Mouse (Mus musculus): ENCODE data around the gene Jph2.
"Not testable (repeated sequence)": the region's sequence is repeated elsewhere in the genome, so short reads cannot be mapped to it uniquely, and the experiment has no call there.

Gene Jph2

GRCm38 (mm10) chr2:163411344-163411743 is 13.6 kb upstream of the Jph2 start:
- DNase-seq (ENCODE audit: low spot score in 2 of 2) = not testable (repeated sequence)

- no peak for DNase-seq (ENCODE audit: low spot score in 2 of 2)
These were observed 12.4 kb upstream of the Jph2 start for GRCm38 (mm10) chr2:163410211-163410610.

DNA sequence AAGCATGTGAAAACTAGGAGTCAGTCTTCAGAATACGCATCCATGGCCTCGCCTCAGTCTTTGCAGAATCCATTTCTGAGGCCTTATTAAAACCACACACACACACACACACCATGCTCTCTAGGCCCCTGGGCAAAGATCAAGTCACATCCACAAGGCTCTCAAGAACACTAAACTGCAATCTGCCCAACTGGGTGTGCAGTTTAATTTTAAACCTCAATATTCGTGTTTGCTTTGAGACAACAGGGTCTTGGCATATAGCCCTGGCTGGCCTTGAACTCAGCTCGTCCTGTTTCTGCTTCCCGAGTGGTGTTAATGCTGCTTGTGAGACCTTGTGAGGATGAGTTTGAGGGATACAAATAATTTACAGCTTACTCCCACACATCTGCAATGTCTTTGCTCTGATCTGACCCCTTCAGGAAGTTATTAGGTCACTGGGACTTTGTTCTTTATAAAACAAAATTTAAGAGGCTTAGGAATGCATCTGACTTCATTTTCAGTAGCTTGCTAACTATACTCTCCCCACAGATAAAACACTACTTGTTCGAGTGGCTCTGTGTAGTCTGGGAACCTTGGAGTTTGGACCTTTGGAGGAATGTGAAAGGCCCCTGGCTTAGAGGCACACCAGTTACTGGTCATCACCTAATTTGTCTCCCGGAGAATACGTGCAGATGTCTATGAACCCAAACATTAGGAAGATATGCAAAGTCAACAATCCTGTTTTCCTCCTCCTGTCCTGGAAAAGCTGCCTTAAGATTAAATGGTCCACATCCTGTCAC is 6.4 kb upstream of the Jph2 start:
- DNase-seq (ENCODE audit: low spot score in 2 of 2) = no peak

DNA sequence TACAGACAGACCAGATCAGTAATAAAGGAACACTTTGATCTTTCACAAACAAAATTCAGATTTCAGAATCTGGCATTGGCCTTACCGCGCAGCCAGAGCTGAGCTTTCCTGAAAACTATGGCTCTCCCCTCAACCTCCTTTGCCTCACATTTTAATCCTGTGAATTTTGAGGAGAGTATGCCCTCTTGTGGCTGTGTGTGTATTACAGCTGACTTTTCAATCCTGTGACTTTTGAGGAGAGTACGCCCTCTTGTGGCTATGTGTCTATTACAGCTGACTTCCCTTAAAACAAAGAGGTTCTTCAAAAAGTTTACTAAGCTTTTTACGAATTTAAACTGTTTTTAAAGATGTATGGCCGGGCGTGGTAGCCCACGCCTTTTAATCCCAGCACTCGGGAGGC is 3.4 kb upstream of the Jph2 start:
- DNase-seq (ENCODE audit: low spot score in 2 of 2) = peak; percentile 54 to 64

DNA sequence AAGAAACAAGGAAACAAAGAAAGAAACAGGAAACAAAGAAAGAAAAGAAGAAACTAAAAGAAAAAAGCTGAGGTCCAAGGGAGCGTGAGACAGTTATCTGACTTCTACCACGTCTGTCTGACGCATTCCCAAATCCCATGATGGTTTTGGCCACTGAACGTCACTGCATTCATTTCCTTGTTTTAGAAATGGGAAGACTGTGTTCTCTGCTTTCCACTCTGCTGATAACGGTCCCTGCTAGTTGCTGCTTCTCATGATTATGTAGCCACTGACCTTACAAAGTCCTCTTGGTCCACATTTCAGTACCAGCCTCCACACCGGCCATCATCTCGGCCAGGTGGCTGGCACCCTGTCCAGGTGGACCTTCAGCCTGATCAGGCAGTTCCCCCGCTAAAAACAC is 1.4 kb upstream of the Jph2 start:
- DNase-seq (ENCODE audit: low spot score in 2 of 2) = no peak

- DNase-seq (ENCODE audit: low spot score in 2 of 2) = no peak
These were observed 977 bp upstream of the Jph2 start for GRCm38 (mm10) chr2:163398770-163399169.

DNA sequence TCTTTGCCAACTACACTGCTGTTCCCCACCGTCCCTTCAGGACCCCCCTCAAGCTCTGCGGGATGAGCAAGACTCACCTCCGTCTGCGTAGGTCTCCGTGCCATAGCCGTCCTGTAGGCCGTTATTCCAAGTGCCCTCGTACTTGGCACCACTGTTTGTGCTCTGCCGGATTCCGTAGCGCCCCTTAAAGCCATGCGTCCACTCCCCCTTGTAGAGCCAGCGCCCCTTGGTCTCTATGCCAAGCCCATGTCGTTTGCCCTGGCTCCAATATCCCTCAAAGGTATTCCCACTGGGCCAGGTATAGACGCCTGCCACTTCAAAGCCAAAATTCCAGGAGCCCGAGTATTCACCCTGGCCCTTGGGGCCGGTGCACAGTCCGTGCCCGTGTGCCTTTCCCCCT is 722 bp downstream of the Jph2 start:
- DNase-seq (ENCODE audit: low spot score in 2 of 2) = no peak

DNA sequence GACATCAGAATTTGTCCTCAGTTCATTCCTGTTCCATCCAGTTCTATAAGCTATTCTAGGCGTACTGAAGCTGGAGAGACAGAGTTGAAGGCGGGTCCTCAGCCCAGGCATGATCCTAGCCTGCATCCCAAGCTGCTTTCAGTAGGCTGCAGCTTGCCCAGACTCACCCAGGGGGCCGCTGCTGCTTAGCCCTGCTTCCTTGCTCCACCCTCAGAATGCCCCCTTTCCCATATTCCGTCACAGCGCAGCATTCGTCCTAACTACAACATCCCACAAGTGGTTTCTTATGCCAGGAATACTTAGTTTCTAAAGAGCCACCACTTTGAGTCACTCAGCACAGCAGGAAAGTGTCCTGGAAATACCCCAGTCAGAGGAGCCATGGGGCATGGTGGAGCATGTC is 2.8 kb downstream of the Jph2 start:
- no peak for DNase-seq (ENCODE audit: low spot score in 2 of 2)

DNA sequence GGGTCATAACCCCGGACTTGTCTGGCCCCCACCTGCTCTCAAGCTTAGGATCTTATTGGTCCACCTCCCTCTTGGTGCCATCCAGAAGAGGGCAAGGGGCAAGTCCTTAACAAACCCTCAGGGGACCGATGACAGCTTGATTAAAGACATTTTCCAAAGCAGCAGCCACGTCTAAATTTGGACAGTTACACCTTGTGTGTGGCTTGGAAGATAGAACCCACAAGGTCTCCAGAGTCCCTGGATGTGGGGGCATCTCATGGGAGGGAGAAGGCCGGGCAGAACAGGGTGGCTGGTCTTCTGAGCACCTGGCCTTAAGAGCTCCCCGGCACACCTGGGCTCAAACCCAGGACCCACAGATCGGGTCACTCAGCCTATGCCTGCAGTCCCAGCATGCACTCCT is 3.8 kb downstream of the Jph2 start:
- no peak for DNase-seq (ENCODE audit: low spot score in 2 of 2)

DNA sequence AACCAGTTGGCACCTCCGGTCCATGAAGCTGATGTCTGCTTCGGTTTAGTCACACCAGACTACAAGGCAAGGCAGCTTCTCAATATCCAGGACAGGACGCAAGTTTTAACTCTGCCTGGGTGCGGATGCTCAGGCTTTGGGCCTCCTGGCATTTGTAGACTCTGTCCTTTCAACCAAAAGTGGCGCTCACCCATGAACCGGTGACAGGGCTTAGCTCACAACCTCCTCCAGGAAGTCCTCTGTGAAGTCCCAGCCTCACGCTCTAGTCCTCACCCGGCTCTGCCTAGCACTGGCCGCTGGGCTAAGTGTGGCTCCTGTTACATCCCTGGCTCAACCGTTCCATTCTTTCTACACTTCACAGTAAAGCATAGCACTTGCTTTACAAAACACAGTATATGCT is 4.6 kb downstream of the Jph2 start:
- no peak for DNase-seq (ENCODE audit: low spot score in 2 of 2)

GRCm38 (mm10) chr2:163392436-163392835 is 5.4 kb downstream of the Jph2 start:
- no peak for DNase-seq (ENCODE audit: low spot score in 2 of 2)

- DNase-seq (ENCODE audit: low spot score in 2 of 2) = no peak
These were observed 11.2 kb downstream of the Jph2 start for GRCm38 (mm10) chr2:163386423-163387190.

DNA sequence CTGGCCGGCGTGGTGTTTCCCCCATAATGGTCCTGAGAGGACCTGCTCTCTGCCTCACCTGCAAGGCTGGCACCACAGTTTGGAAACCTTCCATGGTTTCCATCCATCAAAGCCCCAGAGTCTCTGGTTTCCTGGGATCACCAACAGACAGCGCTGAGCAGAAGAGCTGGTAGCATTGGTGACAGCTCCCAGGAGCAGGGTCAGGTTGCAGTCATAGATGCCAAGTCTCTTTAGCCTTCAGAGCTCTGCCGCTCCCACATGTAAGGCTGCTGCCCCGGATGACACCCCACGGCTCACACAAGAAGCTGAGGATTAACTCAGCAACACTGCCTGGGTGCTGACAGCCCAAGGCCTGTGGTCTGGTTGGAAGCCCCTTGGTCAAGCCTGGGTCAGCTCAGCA is 12.7 kb downstream of the Jph2 start:
- DNase-seq (ENCODE audit: low spot score in 2 of 2) = no peak

DNA sequence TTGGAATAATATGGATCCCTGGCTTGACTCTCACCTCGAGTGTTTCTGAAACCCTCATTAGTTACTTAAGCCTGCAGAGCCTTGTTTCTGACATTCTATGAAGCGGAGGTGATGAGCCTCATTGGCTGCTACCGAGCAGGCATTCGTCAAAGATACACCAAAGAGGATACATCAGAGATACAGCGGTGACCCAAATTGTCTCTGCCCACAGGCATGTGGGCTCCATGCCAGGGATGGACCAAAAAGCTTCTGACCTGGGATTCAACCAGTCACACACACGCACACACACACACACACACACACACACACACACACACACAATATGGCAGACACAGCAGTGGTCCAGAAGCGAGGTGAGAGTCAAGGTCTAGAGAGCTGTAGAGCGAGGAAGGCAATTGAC is 16.5 kb downstream of the Jph2 start:
- no peak for DNase-seq (ENCODE audit: low spot score in 2 of 2)

- DNase-seq (ENCODE audit: low spot score in 2 of 2) = no peak
These were observed 18.4 kb downstream of the Jph2 start for GRCm38 (mm10) chr2:163379366-163379765.

DNA sequence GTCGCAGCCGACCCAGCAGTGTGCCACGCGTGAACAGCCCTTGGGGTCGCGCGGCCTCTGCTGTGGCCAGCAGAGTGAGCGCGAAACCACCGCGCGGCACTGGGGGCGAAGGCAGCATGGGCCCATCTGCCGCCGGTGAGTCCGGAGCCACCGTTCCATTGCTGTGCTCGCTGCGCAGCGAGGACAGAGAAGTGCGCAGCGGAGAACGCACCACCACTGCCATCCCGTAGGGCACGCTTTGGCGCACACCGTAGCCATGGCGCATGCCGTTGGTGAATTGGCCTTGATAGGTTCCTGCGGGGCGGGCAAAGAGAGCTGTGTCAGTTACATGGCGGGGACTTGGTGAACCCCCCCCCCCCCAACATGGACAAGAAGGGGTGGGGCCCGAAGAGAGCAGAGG is 21.7 kb downstream of the Jph2 start:
- no peak for DNase-seq (ENCODE audit: low spot score in 2 of 2)

- DNase-seq (ENCODE audit: low spot score in 2 of 2) = no peak
These were observed 22.3 kb downstream of the Jph2 start for GRCm38 (mm10) chr2:163375468-163375867.

DNA sequence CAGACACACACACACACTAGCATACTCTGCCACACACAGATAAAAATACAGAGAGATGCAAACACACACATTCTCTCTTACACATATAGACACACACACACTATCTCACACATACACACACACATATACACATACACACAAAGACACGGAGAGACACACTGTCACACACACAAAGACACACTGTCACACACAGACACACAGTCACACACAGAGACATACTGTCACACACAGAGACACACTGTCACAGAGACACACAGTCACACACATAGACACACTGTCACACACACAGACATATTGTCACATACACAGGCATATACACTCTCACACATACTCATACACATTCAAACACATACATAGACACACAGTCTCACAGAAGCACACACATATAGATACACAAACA is 25.2 kb downstream of the Jph2 start:
- no peak for DNase-seq (ENCODE audit: low spot score in 2 of 2)

GRCm38 (mm10) chr2:163370175-163370574 is 27.6 kb downstream of the Jph2 start:
- DNase-seq (ENCODE audit: low spot score in 2 of 2) = no peak

DNA sequence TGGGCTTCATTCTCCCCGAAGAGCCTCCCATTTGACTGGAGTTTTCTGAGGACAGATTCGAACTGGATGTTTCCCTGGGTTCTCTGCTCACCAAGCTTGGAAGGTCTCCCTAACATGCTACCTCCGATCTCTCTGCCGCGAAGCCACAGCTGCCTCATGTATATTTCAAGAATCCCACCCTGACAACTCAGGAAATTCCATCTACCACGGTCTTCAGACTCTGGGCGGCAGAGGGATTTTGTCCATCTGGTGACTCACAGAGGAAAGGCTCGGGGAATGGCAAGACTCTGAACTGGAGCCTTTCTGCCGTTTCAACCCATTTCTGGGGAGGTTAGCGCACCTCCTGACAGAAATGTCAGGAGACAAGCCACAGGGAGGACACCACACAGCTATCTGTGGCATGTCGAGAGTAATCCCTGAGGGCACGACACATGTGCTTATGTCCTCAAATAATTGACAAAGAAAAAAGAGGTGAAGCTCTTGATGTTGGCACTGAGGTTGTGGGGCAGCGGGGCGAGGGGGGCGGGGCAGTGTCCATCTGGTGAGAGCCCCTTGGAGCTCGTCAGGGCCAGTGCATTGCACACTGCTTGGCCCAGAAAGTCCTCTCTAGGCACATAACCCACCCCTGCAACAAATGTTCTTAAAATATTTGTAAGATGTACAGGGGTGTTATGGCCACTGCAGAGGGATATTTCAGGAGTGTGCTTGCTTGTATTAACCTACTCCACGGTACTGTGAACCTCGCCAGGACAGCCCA is 32.8 kb downstream of the Jph2 start:
- DNase-seq (ENCODE audit: low spot score in 2 of 2) = no peak

DNA sequence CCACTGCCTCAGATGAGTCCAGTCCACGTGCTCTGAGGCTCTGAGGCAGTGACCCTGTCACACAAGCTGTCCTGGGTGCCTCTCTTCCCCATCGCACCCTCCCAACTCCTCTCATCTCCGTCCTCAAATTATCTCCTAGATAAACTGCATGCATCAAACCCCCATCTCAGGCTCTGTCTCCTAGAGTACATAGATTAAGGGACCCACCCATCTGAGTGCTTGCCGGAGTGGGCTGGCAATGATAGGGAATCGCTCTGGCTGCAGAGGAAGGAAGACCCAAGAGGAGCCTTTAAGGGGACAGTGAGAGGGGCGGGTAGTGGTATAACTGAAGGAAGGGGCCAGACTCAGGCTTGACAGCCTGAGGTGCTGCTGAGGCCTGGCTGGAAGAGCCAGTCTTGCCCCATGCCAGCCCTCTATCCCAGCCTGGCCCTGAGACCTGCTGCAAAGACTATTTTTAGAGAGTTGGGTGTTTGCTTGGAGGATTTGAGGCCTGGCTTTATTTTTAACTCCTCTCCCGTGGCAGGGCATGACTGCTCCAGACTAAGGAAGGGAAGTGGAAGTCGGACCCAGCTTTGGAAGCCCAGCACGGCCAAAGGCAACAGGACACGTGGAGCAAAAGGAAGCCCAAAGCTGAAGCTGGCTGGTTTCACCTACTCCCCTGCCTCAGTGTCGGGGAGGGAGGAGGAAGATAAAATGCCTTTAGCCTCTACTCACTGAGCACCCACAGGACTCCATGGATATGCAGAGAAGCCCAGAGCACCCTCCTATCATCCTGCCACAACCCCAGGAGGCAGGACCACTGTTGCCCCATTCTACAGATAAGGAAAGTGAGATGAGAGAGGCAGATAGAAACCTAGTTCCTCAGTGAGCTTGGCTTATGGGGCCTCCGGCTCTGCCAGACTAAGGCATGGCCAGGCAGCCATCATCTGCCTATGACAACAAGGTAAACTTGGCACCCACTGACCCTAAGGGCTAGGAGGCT is 34.6 kb downstream of the Jph2 start:
- DNase-seq (ENCODE audit: low spot score in 2 of 2) = no peak

Measured in spleen, postnatal 36 days (tissue).